Mouse (Mus musculus): Measurements from ENCODE around the gene Hesx1.
A peak's percentile ranks its signal among the peaks of the same experiment; 100 is the strongest.
"Not testable (repeated sequence)": the region's sequence is repeated elsewhere in the genome, so short reads cannot be mapped to it uniquely, and the experiment has no call there.

The Hesx1 gene

DNA sequence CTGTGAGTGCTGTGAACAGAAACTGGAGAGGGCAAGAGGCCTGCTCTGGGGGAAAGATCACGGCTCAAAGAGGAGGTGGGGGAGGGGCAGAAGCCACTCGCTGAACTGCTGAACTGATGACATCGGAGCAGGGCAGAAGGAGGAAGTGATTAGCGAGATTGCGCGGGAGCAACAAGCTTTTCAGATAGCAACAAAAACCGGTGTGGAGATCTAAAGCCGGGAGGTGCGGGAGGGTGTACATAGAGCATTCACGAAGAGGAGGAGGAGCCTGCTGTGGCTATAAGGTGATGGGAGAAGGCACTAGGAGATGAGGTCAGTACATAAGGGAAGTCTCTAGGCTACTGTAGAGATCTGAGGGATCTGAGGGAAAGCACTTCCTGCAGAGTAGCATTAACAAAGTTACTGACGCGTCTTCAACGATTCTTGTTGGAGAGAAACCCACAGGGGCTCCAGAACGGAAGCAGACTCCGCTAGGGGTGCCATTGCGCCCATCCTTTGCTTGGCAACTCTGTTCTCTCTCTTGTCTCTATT lies at the start of gene Hesx1:
Hesx1 (plus strand) TSS at position 206 of the 531 bp plus-strand sequence.
- peak; percentile 15 to 36 for DNase-seq

DNA sequence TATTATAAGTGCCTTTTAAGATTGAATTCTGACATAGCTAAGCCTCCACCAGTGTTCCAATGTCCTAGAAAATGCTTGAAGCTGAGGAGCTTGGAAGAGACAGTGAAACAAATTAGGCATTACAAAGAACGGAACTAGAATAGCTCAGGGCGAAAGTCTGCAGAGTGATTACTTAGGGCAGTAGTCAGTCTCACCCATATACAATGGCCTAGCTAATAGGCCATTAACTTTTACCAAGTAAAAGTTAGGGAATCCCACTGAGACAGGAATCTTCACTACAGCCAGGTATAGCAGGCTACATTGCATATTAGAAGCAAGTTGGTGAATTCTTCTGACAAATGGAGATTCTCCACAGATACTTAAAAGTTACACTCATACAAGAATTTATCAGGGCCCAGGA lies 38.1 kb upstream of the Hesx1 start:
- not testable (repeated sequence) for DNase-seq

DNA sequence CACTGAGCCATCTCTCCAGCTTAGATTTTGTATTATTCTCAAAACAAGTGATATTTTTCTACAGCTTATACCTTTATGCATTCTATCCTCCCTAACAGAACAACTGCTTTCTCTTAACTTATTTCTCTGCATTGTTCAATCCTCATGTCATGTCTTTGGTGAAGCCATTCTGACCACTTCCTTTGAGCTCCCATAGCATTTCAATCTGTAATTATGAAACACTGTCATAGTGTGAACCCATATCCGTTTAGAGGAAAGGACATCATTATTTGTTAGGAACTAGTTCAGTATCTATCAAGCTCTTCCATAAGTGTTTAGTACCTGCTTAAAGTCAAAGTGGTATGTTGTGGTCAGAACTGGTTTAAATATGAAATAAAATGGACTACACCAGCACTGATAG lies 33.7 kb upstream of the Hesx1 start:
- no peak for DNase-seq

DNA sequence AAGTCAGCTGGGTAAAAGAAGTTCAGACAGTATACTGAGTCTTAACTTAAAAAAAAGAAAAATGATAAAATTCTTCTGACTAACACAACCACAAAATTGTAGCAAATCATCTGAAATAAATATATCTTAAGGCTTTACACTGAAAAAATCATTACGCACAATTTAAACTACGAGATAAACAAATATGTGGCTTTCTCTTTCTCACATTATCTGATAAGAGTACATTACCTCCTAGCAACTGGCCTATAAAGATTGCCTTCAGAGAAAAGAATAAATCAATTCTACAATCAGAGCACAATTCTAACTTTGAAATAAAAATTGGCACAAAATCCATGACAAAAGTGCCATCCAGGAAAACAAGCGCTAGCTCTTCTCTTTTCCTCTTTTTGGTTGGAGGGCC lies 25.1 kb upstream of the Hesx1 start:
- no peak for DNase-seq

DNA sequence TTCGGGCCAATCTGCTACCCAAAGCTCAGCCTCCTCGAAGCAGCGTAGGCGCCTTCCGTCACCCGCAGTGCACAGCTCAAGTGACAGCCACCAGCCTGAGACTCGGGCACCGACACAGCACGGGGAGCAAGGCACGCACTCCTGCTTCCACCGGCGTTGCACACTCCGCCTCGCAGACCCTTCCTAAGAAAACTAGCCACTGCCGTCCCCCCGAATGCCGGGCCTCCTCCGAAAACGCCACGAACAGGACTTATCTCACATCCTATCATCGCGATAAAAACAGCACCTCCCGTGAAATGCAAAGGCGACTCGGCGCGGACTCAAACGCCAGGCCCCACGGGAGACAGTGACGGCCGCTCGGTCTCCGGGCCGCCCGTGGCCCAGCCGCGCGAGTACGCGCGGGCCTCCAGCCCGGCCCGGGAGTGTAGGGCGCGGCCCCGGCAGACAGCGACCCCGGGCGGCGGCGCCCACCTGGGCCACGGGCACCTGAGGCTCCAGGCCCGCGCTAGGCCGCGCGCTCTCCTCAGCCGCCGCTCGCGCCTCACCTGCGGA lies 24.3 kb upstream of the Hesx1 start:
- peak; percentile 76 to 79 for DNase-seq

DNA sequence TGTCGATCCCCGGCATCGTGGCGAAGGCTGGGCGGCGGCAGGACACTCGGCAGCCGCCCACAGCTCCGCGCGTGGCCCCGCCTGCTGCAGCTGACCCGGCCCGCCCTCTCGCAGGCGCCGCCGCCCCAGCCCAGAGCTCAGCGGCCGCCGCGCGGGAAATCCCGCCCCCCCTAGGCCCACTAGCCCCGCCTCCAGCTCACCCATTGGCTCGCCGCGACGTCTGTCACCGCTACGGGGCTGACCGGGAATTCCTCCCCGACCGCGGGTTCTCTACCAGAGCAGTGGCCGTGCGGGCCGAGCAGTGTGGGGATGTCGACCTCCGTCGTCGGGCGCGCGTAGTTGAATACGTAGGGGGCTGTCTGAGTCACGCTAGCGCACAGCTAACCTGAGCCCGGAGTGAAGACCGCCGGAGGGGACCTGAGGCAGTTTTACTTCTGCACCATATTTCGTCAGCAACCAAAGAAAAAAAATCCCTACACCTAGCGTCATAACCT lies 23.7 kb upstream of the Hesx1 start:
- DNase-seq = peak; percentile 100

DNA sequence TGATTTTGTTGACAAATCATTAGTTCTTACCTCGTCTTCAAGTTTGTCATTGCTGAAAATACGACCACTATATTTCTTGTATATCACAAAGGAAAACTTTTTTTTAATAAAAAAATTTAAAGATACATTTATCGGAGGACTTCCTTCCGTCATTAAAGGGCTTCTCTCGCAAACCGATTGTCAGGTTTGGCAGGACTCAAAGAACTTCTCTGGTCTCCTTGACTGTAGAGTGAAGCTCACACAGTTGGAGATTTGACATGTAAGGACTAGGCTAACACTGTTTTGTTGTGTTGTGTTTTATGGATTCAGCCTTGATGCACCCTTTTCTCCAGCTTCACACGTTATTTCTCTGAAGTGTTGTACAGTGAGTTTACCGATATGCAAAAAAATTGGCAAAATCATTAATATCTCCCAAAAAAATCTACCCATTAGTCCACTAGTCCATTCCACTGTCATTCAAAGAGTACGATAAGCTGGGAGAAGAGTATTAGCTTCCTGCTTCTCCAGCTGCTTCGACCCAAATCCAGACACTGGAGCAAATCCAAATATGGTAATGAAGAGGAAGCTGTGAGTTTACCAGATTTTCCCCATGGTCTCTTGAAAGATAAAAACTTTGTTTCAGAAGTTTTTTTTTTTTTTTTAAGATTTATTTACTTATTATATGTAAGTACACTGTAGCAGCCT lies 23.0 kb upstream of the Hesx1 start, which contains the start of gene Appl1:
Appl1 (minus strand) TSS at position 127 of the 684 bp plus-strand sequence.
- DNase-seq = peak in 1 of 2 experiments; percentile 7

DNA sequence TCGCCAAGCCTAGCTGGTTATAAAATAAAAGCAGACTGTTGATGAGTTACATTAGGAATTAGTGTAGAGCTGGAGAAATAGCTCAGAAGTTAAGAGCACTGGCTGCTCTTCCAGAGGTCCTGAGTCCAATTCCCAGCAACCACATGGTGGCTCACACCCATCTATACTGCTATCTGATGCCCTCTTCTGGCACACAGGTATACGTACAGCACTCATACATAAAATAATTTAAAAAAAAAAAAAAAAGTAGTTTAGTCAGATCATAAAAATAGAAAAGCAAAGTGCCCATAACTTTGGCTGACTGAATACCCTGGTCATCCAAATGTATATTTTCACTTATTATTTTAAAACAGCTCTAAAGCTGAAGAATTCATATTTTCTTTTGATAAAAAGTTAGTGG lies 21.1 kb upstream of the Hesx1 start:
- DNase-seq = no peak

DNA sequence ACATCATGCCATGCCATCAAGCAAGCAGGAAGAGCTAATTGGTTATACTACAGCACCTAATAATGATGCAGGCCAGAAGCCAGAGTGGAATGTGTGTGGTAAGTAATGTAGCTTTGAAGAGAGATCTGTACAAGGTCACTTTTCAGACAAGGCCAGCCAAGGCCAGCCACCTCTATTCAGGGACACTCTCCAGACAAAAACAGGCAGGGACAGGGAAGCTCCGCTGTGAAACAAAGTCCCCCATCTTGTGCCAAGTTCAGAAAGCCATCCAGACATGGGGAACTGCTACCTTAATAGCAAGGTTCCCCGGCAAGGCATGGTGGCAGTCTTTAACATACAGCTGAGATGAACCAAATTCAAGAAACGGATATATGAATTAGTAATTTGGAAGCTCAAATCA lies 18.7 kb upstream of the Hesx1 start:
- DNase-seq = no peak

DNA sequence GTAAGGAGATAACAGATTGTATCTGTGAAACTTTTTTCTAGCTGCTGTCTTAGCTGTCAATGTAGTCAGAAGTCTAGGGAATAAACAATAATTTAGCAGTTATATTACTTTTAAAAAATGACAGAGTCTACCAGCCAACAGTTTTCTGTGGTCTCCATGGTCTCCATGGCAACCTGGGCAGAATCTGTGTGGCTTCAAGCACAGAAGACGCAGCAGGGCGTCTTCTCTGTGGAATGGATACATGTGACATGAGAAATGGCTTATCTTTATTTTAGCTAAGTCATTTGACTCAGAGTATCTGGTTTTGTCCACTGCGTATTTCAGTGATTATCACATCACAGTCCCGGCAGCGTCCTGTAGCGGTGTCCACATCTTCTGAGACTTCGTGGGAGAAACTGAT lies 18.0 kb upstream of the Hesx1 start:
- peak in 1 of 2 experiments; percentile 6 for DNase-seq

DNA sequence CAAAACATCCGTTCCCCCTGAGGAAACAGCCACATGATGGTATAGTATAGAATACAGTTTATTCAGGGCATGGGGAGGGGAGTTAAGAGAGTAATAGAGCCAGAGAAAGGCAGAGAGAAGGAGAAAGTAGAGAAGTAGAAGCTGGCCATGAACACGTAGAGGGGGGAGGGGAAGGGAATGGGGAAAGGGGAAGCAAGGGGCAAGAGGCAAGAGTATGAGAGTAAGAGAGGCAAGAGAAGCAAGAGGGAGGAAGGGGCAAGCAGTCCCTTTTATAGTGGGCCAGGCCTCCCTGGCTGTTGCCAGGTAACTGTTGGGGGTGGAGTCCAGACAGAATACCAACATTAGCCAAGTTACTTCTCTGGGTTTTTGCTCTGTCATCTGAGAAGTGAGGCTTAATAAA lies 16.7 kb upstream of the Hesx1 start:
- DNase-seq = no peak

DNA sequence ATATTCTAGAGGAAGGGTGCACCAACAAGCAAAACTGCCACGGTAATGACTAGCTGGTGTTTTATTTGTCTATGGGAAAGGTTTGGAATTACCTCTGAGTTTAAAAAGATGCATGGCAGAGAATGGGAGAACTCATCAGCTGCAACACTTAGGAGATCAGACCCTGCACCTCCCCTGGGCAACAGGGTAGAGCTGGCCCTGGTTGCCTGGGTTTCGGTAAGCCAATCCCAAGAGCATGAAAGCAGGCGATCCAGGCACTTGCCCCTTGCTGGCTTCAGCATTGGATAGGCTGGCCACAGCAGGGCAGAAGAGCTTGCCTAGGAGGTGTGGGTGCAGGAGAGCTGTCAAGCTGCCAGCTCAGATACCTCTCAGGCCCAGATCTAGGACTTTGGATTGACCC lies 14.4 kb upstream of the Hesx1 start:
- no peak for DNase-seq

DNA sequence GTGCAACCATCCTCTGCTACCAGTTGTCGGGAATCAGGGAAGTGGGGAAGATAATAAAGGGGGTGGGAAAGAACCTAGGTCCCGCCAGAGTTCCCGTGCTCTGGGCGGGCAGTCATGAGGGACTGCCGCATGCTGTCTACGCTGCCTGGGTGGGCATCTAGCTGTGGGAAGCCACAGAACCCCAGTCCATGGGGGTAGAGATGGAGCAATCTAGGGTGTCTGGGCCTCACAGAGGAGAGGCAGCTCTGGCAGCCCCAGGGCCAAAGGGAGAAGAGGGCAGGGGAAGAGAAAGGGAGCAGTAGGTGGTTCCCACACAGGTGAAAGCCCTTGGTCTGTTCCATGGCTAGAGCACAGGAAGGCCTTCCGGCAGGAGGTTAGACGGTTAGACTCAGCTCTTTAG lies 13.2 kb upstream of the Hesx1 start:
- DNase-seq = no peak

DNA sequence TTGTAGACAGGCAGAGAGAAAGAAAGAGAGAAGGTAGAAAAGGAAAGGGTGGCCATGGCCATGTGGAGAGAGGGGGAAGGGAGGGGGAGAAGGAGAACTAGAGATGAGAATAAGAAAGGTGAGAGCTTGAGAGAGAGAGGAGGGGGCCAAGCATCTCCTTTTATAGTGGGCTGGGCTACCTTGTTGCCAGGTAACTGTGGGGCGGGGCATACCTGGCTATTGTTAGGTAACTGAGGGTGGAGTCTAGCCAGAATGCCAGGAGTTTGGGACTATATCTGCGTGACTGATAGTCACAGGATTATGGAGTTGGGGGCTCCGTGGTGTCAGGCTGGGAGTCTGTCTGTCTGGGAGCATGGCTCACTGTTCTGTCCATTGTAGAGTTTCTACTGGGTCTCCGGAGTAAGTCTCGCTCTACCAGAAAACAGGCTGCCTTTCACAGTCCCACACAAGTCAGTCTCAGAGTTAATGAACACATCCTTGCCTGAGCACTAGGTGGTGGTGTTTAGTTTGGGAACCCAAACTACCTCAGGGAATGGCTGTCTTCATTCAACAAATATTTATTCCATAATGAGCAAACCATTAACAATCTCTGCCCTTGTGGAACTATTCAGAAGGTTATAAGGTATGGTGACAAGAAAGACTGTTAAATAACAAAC lies 12.6 kb upstream of the Hesx1 start:
- no peak for DNase-seq

DNA sequence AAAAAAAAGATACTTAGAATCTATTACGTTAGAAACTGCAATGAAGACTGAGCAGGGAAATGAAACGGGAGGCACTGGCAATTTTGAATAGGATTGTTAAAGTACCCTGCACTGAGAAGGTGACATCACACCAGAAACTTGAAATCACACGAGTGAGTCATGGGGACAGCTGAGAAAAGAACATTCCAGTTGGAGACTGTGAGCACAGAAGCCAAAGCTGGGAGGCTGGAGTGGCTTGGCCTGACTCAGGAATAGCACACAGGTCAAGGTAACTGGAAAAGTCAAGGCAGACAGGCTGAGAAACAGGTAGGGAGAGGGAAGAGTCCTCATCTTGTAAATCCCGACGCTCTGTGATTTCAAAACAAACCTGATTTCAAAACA lies 12.1 kb upstream of the Hesx1 start:
- no peak for DNase-seq

DNA sequence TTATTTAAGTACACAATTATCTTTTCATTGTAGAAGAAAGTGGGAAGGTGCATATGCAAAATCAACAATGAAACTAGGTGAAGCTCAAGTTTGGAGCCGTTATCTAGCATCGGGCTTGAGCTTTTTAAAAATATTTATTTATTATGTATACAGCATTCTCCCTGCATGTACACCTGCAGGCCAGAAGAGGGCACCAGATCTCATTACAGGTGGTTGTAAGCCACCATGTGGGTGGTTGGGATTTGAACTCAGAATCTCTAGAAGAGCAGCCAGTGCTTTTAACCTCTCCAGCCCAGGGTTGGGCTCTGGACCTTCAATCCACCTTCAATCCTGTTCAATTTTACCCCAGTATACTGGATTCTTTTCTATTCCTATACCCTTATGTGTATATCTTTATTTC lies 5.5 kb upstream of the Hesx1 start:
- no peak for DNase-seq

DNA sequence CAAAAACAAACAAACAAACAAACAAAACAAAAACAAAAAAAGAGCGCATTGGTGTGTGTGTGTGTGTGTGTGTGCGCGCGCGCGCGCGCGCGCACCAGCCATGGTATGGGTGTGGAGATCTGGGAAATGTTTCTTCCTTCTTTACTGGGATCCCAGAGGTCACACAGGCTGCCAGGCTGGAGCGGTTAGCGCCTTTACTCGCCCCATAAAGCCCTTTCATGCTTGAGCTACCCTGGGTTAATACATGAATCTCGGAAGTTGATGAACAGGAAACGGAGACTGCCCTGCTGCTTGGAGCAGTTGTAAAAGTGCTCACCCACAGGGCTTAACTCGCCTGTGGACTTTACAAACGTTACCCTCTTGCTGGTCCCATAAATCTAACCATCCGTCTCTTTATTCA lies 2.6 kb upstream of the Hesx1 start:
- no peak for DNase-seq

DNA sequence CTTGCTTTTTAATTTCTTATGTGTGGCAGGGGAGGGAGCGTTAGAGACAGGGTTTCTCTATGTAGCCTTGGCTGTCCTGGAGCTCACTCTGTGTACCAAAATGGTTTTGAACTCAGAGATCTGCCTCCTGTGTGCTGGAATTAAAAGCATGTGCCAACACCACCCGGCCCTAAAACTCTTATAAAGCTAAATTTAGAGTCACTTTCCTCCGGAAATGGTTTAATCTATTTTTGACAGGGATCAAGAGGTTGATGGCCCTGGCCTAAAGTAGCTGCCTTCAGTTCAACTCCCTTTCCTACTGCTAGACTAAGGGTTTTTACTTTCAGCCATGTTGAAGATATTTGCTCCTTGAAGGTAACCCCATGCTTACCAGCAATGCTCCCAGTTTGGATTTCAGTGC lies 789 bp upstream of the Hesx1 start:
- DNase-seq = no peak

DNA sequence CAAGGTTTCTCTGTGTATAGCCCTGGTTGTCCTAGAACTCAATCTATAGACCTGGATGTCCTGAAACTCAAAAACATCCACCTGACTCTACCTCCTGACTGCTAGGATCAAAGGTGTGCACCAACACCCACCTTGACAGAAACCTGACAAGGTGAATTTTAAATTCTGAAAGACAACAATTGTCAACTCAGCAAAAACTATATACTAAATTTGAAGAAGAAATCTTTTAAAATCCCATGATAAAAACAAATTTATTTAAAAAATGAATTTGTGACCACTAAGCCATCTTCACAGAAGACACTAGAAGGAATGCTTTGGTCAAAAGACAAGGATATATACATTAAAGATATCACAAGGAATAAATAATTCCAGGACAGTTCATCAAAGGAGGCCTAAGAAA lies 2.0 kb downstream of the Hesx1 start:
- DNase-seq = no peak

DNA sequence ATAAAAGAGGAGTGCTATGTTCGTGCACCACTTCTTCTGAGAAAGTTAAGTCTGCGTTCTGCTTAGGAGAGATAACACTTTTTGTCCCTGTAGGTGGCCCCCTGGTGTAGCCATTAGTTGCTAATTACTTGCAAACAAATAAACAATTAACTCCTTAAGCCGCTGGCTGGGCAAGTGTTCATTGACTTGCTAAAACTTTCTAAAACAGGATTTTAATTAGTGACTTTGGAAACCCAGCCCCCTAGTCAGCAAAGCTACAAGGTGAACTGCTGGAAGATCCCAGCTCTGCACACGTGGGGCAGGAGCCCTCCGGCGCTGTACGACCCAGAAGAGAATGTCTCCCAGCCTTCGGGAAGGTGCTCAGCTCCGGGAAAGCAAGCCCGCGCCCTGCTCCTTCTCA lies 6.2 kb downstream of the Hesx1 start:
- no peak for DNase-seq

DNA sequence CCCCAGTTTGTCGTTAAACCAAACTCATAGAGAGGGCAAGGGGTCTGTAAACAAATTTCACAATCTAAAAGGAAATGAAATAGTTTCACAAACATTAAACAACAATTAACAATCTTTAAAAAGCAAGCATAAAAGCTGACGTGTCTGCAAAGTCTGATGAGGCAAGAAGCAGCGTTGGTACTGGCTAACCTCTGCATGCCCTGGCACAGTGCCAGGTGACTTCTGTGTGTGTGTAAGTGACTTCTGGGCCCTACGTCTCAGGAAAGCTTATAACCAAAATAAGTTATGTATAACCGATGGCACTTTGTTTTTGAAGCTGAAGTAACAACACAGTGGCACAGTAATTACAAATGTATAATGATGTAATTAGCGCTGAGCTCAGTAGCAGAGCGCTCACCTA lies 10.7 kb downstream of the Hesx1 start:
- DNase-seq = peak in 1 of 2 experiments; percentile 12

DNA sequence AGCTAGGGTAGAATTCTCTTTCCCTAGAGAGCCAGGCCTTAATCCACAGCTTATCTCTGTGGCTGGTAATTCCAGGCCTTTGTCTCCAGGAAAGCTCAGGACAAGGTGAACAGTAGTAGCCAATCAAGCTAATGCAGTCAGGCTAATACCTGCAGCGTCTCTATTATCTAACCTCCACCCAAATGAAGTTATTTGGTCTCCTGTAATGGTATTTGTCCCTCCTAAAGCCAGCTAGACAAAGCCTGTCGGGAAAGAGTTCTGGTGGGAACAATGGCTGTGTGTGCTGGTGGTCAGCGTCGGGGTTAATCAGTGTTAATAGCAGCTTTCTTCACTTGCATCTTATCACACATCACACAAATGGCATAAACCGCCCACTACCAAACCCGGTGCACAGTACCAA lies 11.7 kb downstream of the Hesx1 start:
- DNase-seq = no peak

DNA sequence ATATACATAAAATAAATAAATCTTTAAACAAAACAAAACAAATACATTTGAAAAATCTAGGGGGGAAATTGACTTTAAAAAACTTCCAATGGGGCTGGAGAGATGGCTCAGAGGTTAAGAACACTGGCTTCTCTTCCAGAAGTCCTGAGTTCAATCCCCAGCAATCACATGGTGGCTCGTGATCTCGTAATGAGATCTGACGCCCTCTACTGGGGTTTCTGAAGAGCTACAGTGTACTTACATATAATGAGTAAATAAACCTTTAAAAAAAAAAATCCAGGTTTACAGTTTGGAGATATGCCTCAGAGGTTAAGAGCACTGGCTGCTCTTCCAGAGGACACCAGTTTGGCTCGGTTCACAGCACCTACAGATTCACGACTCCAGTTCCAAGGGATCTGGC lies 17.3 kb downstream of the Hesx1 start:
- no peak for DNase-seq

DNA sequence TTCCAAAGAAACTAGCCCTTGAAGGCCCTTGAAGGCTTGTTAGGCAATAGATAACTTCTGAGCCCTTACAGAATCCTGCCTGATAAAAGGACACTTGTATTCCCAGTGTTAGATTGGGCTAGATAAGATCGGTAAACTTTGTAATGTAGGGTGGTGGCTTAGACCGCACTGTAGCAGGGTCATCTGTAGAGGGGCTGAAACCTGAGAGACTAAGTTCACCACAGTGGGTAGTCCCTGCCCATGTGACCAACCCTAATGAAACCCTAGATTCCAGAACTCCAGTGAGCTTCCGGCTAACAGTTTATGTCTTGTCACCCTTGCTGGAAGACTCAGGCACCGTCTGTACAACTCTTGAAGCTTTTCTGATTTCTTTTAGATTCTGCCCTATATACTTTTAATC lies 19.4 kb downstream of the Hesx1 start:
- no peak for DNase-seq
